Mouse (Mus musculus) kidney, postnatal 4 days (tissue): ENCODE data around the gene Rgl2.
"Not testable (repeated sequence)": the region's sequence is repeated elsewhere in the genome, so short reads cannot be mapped to it uniquely, and the experiment has no call there.

Experiments used
- DNase-seq, 2 experiments: peaks; one replicate each; pipeline ENCODE4 v3.0.0; 2021; ENCODE audit warnings: mixed read lengths in 2 of 2

Rgl2 gene

DNA sequence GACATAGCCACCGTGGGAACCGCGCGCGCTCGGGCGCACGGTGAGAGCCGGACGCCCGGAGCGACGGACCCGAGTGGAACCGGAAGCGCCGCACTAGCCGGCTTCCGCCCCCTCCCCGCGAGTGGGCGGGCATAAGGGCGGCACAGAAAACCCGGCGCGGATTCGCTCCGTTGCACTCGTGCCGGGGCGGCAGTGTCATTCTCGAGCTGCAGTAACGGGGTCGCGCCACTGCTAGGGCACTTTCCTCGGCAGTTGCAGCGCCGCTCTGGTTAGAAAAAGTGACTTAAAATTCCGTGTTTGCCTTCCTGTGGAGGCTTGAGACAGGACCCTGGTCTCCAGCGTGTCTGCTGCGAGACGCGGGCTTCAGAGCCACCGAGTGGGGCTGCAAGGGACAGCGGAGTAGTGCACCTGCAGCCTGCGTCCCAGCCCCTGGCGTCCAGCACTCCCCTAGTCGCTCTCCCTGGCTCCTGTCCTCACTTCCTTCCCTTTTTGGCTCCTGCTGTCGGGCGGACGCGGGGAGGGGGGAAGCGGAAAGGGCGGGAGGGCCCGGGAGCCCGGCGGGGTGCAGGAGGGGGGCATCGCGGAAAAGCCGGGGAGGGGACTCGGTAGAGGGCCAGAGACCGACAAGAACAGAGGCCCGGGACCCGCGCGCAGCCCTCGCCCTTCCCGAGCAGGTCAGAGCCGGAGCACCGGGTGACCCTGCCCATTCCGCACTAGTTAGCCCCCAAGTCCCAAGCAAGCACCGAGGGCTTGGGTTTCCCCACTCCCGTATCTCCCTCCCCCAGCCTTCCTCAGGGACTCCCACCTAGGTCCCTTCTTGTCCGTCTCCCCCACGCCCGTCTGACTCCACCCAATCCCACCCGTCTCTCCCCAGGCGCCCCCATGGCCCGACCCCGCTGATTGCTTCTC is at the start of gene Rgl2:
TSS of gene Rgl2 (plus strand) at position 173 of the 909 bp plus-strand sequence.
- peak; percentile 96 to 97 for DNase-seq

DNA sequence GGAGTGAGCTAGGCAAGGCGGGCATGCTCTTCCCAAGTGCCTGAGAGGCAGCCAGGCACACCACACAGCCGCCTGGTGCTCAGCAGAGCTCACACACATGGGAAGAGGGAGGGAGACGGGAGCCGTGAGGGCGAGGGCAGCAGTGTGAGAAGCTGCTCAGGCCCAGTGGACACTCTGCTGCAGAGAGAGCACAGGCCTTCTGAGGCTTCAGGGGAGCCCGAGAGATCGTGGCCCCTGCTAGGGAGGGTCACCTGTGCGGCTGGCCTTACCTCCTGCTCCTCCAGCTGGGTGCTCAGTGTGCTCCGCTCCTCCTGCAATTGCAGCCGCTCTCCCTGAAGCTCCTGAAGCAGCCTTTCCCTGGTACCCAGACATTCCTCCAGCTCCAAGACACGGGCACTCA is 45.0 kb upstream of the Rgl2 start:
- DNase-seq, result not testable (repeated sequence)

DNA sequence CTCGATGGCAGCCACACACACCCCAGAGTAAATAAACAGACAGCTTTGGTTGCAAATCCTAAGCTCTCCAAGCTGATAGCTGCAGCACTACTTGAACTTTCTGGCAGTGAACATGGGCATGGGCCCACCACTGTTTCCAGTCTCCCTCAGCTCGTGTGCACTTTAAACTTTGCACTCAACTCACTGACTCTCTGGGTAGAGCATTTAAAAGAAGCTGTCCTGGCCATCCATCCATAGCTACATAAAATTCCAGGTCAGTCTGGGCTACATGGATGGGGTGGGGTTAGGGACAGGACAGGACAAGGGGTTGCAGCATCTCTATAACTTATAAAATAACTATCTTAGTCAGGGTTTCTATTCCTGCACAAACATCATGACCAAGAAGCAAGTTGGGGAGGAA is 41.5 kb upstream of the Rgl2 start:
- not testable (repeated sequence) for DNase-seq

DNA sequence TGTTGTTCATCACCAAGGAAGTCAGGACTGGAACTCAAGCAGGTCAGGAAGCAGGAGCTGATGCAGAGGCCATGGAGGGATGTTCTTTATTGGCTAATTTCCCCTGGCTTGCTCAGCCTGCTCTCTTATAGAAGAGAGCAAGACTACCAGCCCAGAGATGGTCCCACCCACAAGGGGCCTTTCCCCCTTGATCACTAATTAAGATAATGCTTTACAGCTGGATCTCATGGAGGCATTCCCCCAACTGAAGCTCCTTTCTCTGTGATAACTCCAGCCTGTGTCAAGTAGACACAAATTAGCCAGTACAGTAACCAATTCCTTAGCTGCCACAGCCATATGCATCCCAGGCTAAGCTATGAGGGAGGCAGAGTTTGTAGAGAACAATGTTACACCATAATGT is 41.1 kb upstream of the Rgl2 start:
- DNase-seq, result not testable (repeated sequence)

DNA sequence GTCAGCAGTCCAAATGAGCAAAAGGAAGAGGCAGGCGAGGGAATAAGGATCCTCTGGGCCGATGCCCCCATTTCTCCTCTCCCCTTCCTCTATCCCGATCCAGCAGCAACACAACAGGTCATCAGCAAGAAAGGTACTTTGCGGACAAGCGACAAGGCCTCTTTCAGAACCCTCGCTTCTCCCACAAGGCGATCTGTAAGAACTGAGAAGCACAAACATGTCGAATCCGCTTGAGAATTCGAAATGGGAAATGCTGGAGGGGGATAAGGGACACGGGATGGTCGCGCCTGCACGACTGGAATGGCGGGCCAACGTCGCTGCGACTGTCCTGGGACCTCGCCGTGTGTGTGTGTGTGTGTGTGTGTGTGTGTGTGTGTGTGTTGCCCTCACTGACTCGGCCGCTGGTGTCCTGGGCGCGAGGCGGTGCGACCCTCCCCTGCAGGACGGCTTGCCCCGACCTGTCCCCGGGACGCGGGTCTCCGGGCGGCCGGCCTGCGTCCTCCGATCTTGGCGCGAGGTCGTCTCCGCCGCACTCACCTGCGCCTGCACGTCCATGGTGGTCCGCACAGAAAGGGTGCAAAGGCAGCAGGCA is 39.3 kb upstream of the Rgl2 start:
- not testable (repeated sequence) for DNase-seq

DNA sequence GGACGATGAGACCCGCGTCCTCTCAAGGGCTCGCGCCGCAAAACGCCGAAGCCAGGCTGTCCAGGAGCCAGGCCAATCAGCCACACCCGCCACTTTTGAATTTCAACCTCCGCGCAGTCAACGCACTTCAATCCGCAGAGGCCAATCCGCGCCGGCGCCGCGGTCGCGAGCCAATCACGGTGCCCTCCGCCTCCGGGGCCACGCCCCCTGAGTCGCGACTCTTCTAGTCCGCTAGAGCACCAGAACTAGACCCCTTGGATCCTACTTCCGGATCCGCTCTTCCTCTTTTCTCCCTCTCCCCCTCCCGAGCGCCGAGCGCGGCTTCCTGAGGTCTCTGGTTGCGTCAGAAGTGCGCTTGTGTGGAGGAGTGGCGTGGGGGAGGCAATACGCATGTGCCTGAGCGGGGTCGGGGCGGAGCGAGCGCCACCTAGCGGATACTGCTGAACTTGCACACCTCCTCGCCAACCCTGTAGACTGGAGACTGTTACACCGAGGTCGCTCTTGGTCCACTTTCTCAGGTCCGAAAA is 38.7 kb upstream of the Rgl2 start, which contains the start of gene Kifc1:
TSS of gene Kifc1 (minus strand) at position 129 of the 527 bp plus-strand sequence.
- peak; percentile 99 to 100 for DNase-seq

DNA sequence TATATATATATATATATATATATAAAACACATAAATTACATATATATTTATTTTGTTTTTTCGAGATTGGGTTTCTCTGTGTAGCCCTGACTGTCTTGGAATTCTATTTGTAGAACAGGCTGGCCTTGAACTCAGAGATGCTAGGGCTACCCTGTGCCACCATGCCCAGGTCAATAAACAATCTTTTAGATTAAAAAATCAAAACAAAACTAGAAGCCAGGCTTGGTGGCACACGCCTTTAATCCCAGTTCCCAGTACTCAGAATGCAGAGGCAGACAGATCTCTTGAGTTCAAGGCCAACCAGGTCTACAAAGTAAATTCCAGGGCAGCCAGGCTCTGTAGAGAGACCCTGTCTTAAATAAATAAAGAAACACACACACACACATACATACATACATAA is 38.0 kb upstream of the Rgl2 start:
- no peak for DNase-seq

DNA sequence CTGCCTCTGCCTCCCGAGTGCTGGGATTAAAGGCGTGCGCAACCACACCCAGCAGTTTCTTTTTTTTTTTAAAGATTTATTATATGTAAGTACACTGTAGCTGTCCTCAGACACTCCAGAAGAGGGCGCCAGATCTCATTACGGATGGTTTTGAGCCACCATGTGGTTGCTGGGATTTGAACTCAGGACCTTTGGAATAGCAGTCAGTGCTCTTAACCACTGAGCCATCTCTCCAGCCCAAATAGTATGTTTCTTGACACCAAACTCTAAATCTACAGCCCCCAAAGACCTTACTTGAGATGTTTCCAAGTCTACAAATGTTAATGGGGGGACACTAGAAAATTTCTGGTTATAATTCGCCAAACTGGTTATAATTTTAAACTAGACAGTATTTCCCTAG is 37.5 kb upstream of the Rgl2 start:
- DNase-seq, result not testable (repeated sequence)

DNA sequence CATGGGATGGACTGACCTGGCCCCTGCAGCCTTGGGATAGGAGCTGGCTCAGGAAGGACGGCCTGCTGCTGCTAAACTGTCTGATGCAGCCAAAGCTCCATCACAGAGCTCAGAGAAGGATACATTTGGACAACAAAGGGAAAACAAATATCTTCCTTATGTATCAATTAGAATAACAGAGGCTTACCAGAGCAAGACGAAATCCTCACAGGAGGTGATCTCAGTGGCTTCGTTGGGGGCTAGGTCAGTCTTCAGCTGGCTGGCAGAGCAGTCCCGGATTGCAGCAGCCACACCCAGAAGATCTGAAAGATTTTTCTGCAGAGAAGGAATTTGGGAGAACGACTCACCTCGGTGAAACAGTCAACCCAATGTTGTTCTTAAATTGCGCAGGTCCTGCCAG is 36.9 kb upstream of the Rgl2 start:
- DNase-seq, result no peak

DNA sequence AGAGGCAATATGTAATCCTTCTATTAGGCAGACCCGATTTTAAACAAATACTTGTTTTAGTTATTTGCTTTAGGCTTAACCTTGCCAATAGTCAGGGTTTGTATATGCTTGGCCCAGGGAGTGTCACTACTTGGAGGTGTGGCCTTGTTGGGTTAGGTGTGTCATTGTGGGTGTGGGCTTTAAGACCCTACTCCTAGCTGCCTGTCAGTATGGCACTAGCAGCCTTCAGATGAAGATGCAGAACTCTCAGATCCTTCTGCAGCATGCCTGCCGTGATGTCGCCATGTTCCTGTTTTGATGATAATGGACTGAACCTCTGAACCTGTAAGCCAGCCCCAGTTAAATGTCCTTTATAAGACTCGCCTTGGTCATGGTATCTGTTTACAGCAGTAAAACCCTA is 36.3 kb upstream of the Rgl2 start:
- DNase-seq, result not testable (repeated sequence)

DNA sequence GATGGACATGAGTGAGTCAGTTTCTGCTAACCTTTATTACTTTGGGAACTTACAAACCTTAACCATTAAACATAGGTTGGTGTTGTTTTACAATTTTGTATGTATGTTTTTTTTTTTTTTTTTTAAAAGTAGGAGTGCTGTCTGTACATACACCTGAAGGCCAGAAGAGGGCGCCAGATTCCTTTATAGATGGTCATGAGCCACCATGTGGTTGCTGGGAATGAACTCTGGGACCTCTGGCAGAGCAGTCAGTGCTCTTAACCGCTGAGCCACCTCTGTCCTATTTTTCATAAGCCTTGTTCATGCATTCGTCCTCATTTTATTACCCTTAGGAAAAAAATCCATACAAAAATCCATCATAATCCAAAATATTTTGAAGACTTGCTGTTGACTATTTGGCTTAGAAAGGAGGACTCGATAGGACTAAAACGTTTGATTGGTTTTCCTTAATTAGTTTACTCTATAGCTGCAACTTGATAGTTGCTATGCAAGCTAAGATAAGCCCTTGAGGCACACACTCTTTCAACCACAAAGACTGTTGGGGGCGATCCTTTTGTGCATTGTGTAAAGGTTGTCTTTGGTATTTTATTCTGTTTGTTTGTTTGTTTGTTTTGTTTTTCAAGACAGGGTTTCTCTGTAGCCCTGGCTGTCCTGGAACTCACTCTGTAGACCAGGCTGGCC is 32.1 kb upstream of the Rgl2 start:
- peak; percentile 55 to 64 for DNase-seq

DNA sequence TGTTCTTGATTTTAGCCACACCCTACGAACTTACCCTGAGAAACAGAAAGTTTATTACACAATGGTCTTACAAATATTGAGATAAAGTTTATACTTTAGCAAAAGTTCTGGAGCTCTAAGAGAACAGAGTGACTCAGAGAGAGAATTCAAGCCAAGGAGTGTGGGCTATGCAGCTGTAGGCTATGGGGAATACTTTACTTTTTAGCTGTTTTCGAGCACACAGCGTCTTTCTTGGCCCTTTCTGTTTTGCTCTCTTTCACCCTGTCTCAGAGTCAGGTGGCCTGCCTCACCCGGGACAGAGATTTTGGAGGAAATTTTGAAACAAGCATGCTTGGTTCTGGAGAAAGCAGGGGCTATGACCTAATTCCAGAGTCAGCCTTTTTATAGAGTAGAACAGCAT is 31.1 kb upstream of the Rgl2 start:
- DNase-seq, result not testable (repeated sequence)

DNA sequence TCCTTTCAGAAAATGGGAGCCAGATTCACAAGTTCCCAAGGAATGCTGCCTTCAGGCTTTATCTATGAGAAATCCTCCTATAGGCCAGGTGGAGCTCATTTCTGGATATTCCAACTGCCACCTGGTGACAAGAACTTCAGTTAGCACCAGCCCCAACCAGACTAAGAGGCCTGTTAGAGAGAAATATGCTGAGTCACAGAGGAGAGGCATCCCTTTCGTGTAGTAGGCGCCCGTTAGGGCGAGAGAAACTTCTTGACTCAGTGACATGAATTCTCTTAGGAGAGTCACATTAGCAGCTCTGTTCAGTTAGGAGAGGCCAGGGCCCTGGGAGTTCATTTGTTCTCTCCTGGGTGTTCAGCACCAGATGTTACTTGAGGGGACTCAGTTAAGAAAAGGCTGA is 29.7 kb upstream of the Rgl2 start:
- no peak for DNase-seq

DNA sequence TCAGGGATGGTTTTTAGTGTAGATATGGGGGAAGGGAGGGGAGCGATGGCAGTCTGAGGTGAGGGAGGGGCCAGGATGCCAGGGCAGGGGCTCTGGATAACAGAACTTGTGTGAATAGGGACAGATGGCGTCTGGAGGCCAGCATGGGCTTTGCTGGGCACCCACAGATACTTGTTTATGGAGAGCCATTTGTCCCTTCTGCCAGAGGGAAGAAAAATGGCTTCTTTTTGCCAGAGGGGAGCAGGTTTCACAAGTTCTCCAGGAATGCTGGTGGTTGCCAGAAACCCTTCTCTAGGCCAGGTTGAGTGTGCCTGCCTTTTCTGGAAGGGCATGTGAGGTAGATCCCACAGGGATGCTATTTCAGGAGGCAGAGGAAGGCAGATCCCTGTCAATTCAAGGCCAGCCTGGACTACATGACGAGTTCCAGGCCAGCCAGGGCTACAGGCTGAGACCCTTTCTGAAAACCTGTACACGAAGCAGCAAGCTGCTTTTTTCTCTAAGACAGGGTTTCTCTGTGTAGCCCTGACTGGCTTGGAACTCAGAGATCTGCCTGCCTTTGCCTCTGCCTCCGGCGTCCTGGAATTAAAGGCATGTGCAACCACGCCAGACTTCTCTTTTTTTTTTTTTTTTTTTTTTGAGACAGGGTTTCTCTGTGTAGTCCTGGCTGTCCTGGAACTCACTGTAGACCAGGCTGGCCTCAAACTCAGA is 28.9 kb upstream of the Rgl2 start:
- DNase-seq, result no peak

DNA sequence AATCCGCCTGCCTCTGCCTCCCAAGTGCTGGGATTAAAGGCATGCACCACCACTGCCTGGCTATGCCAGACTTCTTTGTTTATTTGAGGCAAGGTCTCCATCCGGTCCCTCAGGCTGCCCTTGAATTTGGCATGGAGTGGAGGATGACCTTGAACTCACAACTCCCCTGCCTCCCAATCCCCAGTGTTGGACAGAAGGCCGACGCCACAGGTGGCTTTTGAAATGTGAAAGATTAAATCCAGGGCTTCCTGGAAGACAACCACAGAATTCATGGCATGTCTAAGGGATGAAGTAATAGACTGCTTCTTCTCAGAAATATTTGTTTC is 28.4 kb upstream of the Rgl2 start:
- DNase-seq, result no peak

DNA sequence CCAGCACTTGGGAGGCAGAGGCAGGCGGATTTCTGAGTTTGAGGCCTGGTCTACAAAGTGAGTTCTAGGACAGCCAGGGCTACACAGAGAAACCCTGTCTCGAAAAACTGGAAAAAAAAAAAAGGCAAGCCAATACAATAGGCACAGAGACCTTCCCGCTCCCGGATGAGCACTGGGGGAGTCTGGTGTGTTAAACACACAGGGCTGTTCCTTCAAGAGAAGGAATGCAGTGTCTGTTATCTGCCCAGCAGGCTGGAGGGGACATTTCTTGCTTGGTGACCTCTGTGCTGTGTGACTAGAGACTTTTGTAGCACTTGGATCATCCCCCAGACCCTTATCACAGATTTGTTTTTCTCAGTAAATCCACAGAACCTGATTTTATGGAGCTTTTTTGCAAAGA is 27.7 kb upstream of the Rgl2 start:
- DNase-seq, result no peak

DNA sequence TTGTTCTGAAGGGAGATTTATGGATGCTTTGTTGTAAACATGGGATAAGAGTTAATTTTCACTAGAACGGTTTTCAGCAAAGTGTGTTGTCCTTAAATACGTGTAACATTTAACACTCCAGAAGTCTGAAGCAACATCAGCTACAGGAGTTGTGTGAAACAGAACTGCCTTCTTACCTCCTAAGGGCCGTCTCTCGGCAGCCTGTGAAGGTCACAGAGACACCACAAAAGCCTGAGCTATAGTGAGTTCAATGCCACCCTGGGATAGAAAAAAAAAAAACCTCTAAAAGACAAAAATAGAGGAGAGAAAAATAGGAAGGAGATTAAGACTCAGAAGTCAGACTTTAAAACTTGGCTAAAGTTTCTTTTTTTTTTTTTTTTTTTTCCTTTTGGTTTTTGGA is 27.3 kb upstream of the Rgl2 start:
- no peak for DNase-seq

DNA sequence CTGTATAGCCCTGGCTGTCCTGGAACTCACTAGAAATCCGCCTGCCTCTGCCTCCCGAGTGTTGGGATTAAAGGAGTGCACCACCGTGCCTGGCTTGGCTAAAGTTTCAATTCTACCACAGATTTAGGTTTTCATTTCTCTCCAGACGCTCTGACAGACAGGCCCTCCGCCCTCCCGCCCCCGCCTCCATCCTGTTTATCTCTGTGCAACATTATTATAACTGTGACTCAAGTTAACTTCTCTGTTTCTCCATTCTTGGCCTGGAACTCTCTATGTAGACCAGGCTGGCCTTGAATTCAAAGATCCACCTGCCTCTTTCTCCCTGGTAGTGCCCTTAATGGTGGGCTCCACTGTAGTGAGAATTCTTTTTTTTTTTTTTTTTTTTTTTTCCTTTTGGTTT is 26.9 kb upstream of the Rgl2 start:
- DNase-seq, result no peak

DNA sequence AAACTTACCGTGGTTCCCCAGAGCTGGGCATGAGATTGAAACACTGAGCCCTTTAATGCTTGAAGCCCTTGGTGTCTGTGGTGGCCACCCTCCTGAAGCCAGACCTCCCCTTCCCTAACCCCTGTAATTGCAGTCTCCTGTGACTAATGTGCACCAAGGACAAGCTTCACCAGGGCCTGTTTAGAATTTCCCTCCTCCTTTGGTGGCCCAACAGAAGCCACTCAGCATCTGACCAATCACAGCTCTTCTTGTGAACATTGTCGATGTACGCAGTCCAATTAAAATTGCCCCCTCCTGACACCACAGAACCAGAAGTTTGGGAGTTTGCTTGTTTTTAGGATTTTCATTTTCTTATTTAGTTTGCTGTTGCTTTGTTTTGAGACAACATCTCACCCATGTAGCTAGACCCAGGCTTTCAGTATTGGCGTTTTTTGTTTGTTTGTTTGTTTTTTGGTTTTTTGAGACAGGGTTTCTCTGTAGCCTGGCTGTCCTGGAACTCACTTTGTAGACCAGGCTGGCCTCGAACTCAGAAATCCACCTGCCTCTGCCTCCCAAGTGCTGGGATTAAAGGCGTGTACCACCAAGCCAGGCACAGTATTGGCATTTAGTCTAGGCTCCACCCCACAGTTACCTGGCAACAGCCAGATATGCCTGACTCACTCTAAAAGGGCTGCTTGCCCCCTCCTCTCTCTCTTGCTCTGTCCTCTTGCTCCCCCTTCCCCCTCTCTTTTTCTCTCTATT is 25.3 kb upstream of the Rgl2 start:
- DNase-seq, result not testable (repeated sequence)

DNA sequence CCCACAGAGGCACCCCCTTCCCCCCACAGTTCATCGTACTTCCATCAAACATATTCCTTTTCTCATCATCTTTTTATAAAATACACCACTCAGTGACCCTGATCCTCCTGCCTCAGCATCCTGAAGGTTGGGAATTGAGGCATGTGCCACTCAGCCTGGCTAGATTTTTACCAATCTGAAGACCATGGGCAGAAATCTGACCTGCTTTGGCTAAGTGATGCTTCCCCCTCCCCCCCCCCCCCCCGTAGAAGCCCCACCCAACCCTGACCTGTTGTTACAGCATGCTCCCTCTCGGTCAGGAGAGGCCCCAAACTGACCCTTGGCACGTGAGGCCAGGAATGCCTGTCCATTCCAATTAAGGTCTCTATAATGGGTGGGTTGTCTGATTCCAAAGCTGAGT is 24.5 kb upstream of the Rgl2 start, which contains the start of gene Platr17:
TSS of gene Platr17 (plus strand) at position 301 of the 400 bp plus-strand sequence.
- DNase-seq, result not testable (repeated sequence)

DNA sequence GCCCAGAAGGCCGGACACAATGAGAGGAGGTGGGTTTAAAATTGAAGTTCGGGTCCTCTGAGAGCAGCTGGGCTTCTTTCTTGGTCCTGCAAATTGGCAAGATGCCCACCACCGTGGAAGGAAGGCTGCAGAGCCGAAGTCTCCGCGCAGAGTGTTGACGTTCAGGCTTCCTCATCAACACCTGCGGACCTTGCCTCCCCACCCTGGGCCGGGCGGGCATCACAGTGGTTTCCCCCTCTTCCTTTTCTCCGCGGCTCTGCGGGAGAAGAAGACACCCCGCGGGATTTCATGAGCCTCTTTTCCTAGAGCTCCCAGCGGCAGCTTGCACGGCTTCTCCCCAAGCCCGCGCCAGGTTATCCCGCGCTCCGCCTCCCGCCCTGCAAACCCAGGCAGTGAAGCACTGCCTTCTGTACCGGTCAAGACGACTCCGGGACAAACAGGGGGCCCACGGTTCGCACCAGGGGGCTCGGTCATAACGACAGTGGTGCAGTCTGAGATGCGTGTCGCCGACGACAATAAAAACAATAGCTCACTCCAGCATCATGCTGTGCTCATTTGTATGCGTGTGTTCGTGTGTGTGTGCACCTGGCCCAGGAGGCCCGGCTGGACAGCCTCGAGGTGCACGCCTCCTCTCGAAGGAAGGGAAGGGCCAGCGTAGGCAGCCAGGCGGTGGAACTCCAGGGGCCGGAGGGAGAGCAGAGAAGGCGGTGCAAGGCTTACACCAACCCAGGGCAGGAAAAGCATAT is 20.8 kb upstream of the Rgl2 start:
- DNase-seq, result peak; percentile 60 to 74
